Mouse (Mus musculus): ENCODE data around the gene Slc48a1. TPM values are rescaled to one million over a fixed set of nuclear protein-coding genes. Genes with fewer than 3 reads are reported as not detected.

Slc48a1 gene
- polyA plus RNA-seq, 1 experiment from 2014 or later: 36.7 TPM

- Histone ChIP-seq H3K9ac (ENCODE audit: low read length) (peak within 1 kb of the TSS; percentile 66), H3K9me3 (ENCODE audit: control insufficient read depth, low read length) (no peaks in the 10 kb centered on the region), H3K4me1 (replicated peaks; ENCODE audit: control insufficient read depth, insufficient read depth) (peaks cover 4% of the 10 kb centered on the region; the same call in 1 of the 2 replicates), H3K36me3 (ENCODE audit: control insufficient read depth, insufficient read depth, low read length) (no peaks in the 10 kb centered on the region), H3K4me3 (ENCODE audit: low read depth, low read length) (peak within 1 kb of the TSS; percentile 50), H3K27ac (replicated peaks) (peak within 1 kb of the TSS; percentile 80), H3K27me3 (ENCODE audit: control insufficient read depth, insufficient read depth, low read length) (0 out of 2 replicates have a peak, but pooled peaks cover 2% of the 10 kb centered on the region), H3K4me2 (replicated peaks; ENCODE audit: low read depth) (peak within 1 kb of the TSS; percentile 89)
- TF ChIP-seq CTCF (IDR thresholded peaks at IDR 0.05; ENCODE audit: low read depth) (peak; percentile 76), EP300 (optimal IDR thresholded peaks at IDR 0.05) (no peak)
- WGBS: under 1% methylated on average over 42 of the region's 44 CpGs
- ATAC-seq (ENCODE audit: low FRiP score, low TSS enrichment): peak; percentile 86
- DNase-seq (ENCODE audit: low spot score): peak; percentile 85
Measured at GRCm38 (mm10) chr15:97767280-97768186, 10.8 kb upstream of the Slc48a1 start, which contains the start of gene Rapgef3. Rapgef3 (minus strand) TSS chr15:97767972.

GRCm38 (mm10) chr15:97768192-97768591 is 10.1 kb upstream of the Slc48a1 start:
- H3K4me3 ChIP-seq (ENCODE audit: low read depth, low read length): peak overlapping the region; percentile 50
- DNase-seq (ENCODE audit: low spot score) (peak; percentile 64), ATAC-seq (ENCODE audit: low FRiP score, low TSS enrichment) (peak; percentile 59)
- peak overlapping the region; percentile 89 for H3K4me2 ChIP-seq (replicated peaks; ENCODE audit: low read depth)
- no peaks in the 10 kb centered on the region for H3K36me3 ChIP-seq (ENCODE audit: control insufficient read depth, insufficient read depth, low read length)
- 0 out of 2 replicates have a peak, but pooled peaks cover 2% of the 10 kb centered on the region for H3K27me3 ChIP-seq (ENCODE audit: control insufficient read depth, insufficient read depth, low read length)
- 3% methylated on average over 18 of the region's 18 CpGs for WGBS
- peaks cover 5% of the 10 kb centered on the region; the same call in 1 of the 2 replicates for H3K4me1 ChIP-seq (replicated peaks; ENCODE audit: control insufficient read depth, insufficient read depth)
- TF ChIP-seq CTCF (IDR thresholded peaks at IDR 0.05; ENCODE audit: low read depth) (peak; percentile 52), EP300 (optimal IDR thresholded peaks at IDR 0.05) (no peak)
- H3K9ac ChIP-seq (ENCODE audit: low read length): peak overlapping the region; percentile 66
- H3K27ac ChIP-seq (replicated peaks): peak overlapping the region; percentile 80
- no peaks in the 10 kb centered on the region for H3K9me3 ChIP-seq (ENCODE audit: control insufficient read depth, low read length)

GRCm38 (mm10) chr15:97770280-97770679 is 8.0 kb upstream of the Slc48a1 start:
- no peak overlapping the region for H3K4me2 ChIP-seq (replicated peaks; ENCODE audit: low read depth)
- DNase-seq (ENCODE audit: low spot score) (no peak), ATAC-seq (ENCODE audit: low FRiP score, low TSS enrichment) (no peak)
- H3K4me1 ChIP-seq (replicated peaks; ENCODE audit: control insufficient read depth, insufficient read depth): peaks cover 7% of the 10 kb centered on the region; the same call in 1 of the 2 replicates
- H3K9me3 ChIP-seq (ENCODE audit: control insufficient read depth, low read length): no peaks in the 10 kb centered on the region
- no peak overlapping the region for H3K9ac ChIP-seq (ENCODE audit: low read length)
- 81% methylated on average over 8 of the region's 8 CpGs for WGBS
- no peak overlapping the region for H3K27ac ChIP-seq (replicated peaks)
- TF ChIP-seq EP300 (optimal IDR thresholded peaks at IDR 0.05): no peak
- H3K4me3 ChIP-seq (ENCODE audit: low read depth, low read length): no peak overlapping the region
- 0 out of 2 replicates have a peak, but pooled peaks cover 2% of the 10 kb centered on the region for H3K27me3 ChIP-seq (ENCODE audit: control insufficient read depth, insufficient read depth, low read length)
- H3K36me3 ChIP-seq (ENCODE audit: control insufficient read depth, insufficient read depth, low read length): no peaks in the 10 kb centered on the region

GRCm38 (mm10) chr15:97773108-97773507 is 5.2 kb upstream of the Slc48a1 start:
- Histone ChIP-seq H3K9ac (ENCODE audit: low read length) (no peak overlapping the region), H3K27me3 (ENCODE audit: control insufficient read depth, insufficient read depth, low read length) (no peaks in the 10 kb centered on the region), H3K4me1 (replicated peaks; ENCODE audit: control insufficient read depth, insufficient read depth) (peaks cover 2% of the 10 kb centered on the region; the same call in 1 of the 2 replicates), H3K4me3 (ENCODE audit: low read depth, low read length) (no peak overlapping the region), H3K9me3 (ENCODE audit: control insufficient read depth, low read length) (no peaks in the 10 kb centered on the region), H3K27ac (replicated peaks) (peak overlapping the region; percentile 56; the same call in 1 of the 2 replicates), H3K4me2 (replicated peaks; ENCODE audit: low read depth) (no peak overlapping the region), H3K36me3 (ENCODE audit: control insufficient read depth, insufficient read depth, low read length) (no peaks in the 10 kb centered on the region)
- WGBS: 10% methylated on average over 5 of the region's 5 CpGs
- DNase-seq (ENCODE audit: low spot score): peak; percentile 58
- no peak for TF ChIP-seq EP300 (optimal IDR thresholded peaks at IDR 0.05)
- no peak for TF ChIP-seq CTCF (IDR thresholded peaks at IDR 0.05; ENCODE audit: low read depth)
- peak; percentile 48; the same call in 1 of the 2 replicates for ATAC-seq (ENCODE audit: low FRiP score, low TSS enrichment)

- Histone ChIP-seq H3K36me3 (ENCODE audit: control insufficient read depth, insufficient read depth, low read length) (no peaks in the 10 kb centered on the region), H3K4me3 (ENCODE audit: low read depth, low read length) (no peak overlapping the region), H3K9me3 (ENCODE audit: control insufficient read depth, low read length) (no peaks in the 10 kb centered on the region), H3K27me3 (ENCODE audit: control insufficient read depth, insufficient read depth, low read length) (no peaks in the 10 kb centered on the region), H3K4me2 (replicated peaks; ENCODE audit: low read depth) (no peak overlapping the region), H3K4me1 (replicated peaks; ENCODE audit: control insufficient read depth, insufficient read depth) (0 out of 2 replicates have a peak, but pooled peaks cover 2% of the 10 kb centered on the region), H3K27ac (replicated peaks) (peak overlapping the region; percentile 53), H3K9ac (ENCODE audit: low read length) (no peak overlapping the region)
- WGBS: 61% methylated on average over 5 of the region's 5 CpGs
- no peak for TF ChIP-seq CTCF (IDR thresholded peaks at IDR 0.05; ENCODE audit: low read depth)
- no peak for TF ChIP-seq EP300 (optimal IDR thresholded peaks at IDR 0.05)
- DNase-seq (ENCODE audit: low spot score) (no peak), ATAC-seq (ENCODE audit: low FRiP score, low TSS enrichment) (no peak)
Measured at GRCm38 (mm10) chr15:97773961-97774370, 4.4 kb upstream of the Slc48a1 start.
